Mouse (Mus musculus): ENCODE data around the gene 2310046K23Rik.

- TF ChIP-seq CTCF (IDR thresholded peaks at IDR 0.05; ENCODE audit: low read depth) (no peak), EP300 (IDR thresholded peaks at IDR 0.05; ENCODE audit: low read depth) (no peak)
Observed at GRCm38 (mm10) chr3:92583164-92583826, 49.0 kb upstream of the 2310046K23Rik start.
